Mouse (Mus musculus): ENCODE measurements around the gene Mtmr12.

The Mtmr12 gene

GRCm38 (mm10) chr15:12263056-12263455 lies 58.2 kb downstream of the Mtmr12 start:
- in situ Hi-C loops (cut with MboI; ENCODE audit: unreplicated experiment in 2 of 2) = loop anchor here (10.0 to 25.0 kb wide), 2 partner anchors 532 to 1226 kb away; partner anchors contain the start of gene Rxfp3 (in 1 of the 2)

GRCm38 (mm10) chr15:12266460-12266859 lies 61.6 kb downstream of the Mtmr12 start:
- in situ Hi-C loops (cut with MboI; ENCODE audit: unreplicated experiment in 2 of 2) = loop anchor here (5.0 to 25.0 kb wide), 4 partner anchors 74 to 1229 kb away; partner anchors contain the start of gene Rxfp3 (in 1 of the 2)

- in situ Hi-C loops (cut with MboI; ENCODE audit: unreplicated experiment in 2 of 2) = loop anchor here (5.0 to 25.0 kb wide), 4 partner anchors 76 to 1231 kb away; partner anchors contain the start of gene Rxfp3 (in 1 of the 2)
These were observed 63.2 kb downstream of the Mtmr12 start for GRCm38 (mm10) chr15:12268021-12268420.

DNA sequence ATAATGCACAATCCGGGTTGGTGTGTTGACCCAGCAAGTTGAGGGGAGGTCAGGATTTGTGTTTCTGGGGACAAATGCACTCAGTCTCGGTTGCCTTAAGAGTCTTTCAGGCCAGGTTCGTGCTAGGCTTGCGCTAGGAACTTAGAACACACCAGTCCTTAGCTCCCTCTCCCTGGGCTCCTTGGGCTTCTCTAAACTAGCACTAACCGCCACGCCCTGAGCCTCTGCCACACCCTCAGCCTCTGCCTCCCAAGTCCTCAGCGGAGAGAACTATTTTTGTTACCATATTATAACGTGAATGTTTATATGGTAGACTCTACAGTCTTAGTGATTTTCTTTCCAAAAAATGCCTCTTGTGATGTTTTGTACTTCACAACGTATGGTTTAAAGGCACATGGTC lies 66.5 kb downstream of the Mtmr12 start:
- in situ Hi-C loops (cut with MboI; ENCODE audit: unreplicated experiment in 2 of 2) = loop anchor here in 1 of 2 experiments (10.0 to 25.0 kb wide), 2 partner anchors 177 to 1234 kb away; partner anchors contain the start of gene Rxfp3

- in situ Hi-C loops (cut with MboI; ENCODE audit: unreplicated experiment in 2 of 2) = loop anchor here in 1 of 2 experiments (10.0 to 25.0 kb wide), 2 partner anchors 179 to 1236 kb away; partner anchors contain the start of gene Rxfp3
These were observed 68.7 kb downstream of the Mtmr12 start for GRCm38 (mm10) chr15:12273325-12274052.

GRCm38 (mm10) chr15:12274053-12274769 lies 69.4 kb downstream of the Mtmr12 start:
- in situ Hi-C loops (cut with MboI; ENCODE audit: unreplicated experiment in 2 of 2) = loop anchor here in 1 of 2 experiments (10.0 to 25.0 kb wide), 2 partner anchors 179 to 1237 kb away; partner anchors contain the start of gene Rxfp3

- in situ Hi-C loops (cut with MboI; ENCODE audit: unreplicated experiment in 2 of 2) = loop anchor here in 1 of 2 experiments (10.0 to 25.0 kb wide), 3 partner anchors 180 to 863 kb away; no protein-coding TSS in a partner anchor
These were observed 70.3 kb downstream of the Mtmr12 start for GRCm38 (mm10) chr15:12275091-12275623.

DNA sequence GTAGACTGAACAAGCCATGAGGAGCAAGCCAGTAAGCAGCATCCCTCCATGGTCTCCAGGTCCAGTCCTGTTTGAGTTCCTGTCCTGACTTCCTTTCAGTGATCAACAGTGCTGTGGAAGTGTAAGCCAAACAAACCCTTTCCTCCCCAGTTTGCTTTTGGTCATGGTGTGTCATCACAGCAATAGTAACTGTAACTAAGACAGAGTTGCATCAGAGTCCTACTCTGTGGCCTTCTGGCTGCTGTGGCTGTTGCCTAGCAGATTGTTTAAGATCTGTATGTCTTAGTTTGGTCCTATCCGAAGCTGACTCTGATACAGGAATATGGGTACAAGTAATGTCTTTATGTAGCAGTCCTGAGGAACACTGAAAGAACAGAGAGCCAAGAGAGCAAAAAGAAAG lies 75.0 kb downstream of the Mtmr12 start:
- in situ Hi-C loops (cut with MboI; ENCODE audit: unreplicated experiment in 2 of 2) = loop anchor here in 1 of 2 experiments (10.0 to 25.0 kb wide), 3 partner anchors 185 to 868 kb away; no protein-coding TSS in a partner anchor

GRCm38 (mm10) chr15:12284794-12285534 lies 80.1 kb downstream of the Mtmr12 start:
- in situ Hi-C loops (cut with MboI; ENCODE audit: unreplicated experiment in 2 of 2) = loop anchor here in 1 of 2 experiments (25.0 kb wide), 2 partner anchors 698 to 873 kb away; no protein-coding TSS in a partner anchor

DNA sequence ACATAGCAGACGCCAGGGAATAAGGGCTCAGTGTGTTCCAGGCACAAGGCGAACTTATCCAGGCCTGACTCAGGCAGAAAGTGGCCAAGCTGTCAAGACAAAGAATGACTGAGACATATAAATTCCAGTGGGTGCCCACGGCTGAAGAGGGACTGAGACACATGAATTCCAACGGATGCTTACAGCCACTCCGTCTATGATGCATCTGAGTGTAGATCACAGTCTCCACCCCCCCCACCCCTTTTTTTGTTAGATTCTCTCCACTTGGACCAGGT lies 80.6 kb downstream of the Mtmr12 start:
- in situ Hi-C loops (cut with MboI; ENCODE audit: unreplicated experiment in 2 of 2) = loop anchor here in 1 of 2 experiments (25.0 kb wide), 2 partner anchors 698 to 873 kb away; no protein-coding TSS in a partner anchor

DNA sequence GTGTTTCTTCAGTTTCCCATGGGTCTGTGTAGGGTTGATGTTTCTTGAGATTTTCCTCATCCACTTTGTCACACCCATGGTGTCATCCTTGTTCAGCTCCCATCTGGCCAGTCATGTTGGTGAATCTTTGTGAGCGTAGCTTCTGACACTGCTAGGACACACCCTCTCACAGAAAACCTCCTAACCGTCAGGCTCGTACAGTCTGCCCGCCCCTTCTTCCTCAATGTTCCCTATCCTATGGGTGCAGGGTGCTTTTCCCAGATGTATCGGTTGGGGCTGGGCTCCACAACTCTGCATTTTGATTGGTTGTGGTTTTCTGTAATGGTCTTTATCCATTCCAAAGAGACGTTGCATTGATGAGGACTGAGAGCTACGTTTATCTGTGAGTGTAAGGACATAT lies 85.5 kb downstream of the Mtmr12 start:
- in situ Hi-C loops (cut with MboI; ENCODE audit: unreplicated experiment in 2 of 2) = loop anchor here in 1 of 2 experiments (25.0 kb wide), 2 partner anchors 703 to 878 kb away; no protein-coding TSS in a partner anchor

GRCm38 (mm10) chr15:12291757-12292156 lies 86.9 kb downstream of the Mtmr12 start:
- in situ Hi-C loops (cut with MboI; ENCODE audit: unreplicated experiment in 2 of 2) = loop anchor here in 1 of 2 experiments (25.0 kb wide), 2 partner anchors 704 to 879 kb away; no protein-coding TSS in a partner anchor

GRCm38 (mm10) chr15:12296228-12296627 lies 91.4 kb downstream of the Mtmr12 start:
- in situ Hi-C loops (cut with MboI; ENCODE audit: unreplicated experiment in 2 of 2) = loop anchor here in 1 of 2 experiments (25.0 kb wide), 2 partner anchors 709 to 884 kb away; no protein-coding TSS in a partner anchor

DNA sequence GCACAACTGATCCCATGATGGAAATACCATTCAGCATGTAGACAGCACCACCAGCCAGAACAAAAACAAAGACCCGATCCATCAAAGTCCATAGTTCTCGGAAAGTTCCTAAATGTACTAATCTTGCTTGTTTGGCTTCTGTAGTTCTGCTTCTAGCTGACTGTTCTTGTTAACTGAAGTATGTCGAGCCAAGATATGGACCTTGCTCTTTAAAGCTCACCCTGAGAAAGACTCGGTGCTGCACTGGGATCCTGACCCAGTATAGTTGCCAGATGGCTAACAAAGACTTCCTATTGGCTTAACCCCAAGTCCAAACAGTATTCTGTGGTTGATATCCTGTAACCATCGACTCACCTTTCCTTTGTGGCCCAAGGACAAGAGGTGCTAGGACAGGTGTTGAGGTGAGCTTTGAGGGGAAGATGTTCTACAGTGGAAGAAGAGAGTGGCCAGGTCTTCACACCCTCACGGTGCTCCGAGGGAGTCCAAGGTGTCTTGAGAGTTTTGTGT lies 93.5 kb downstream of the Mtmr12 start:
- in situ Hi-C loops (cut with MboI; ENCODE audit: unreplicated experiment in 2 of 2) = loop anchor here in 1 of 2 experiments (25.0 kb wide), 2 partner anchors 711 to 886 kb away; no protein-coding TSS in a partner anchor

DNA sequence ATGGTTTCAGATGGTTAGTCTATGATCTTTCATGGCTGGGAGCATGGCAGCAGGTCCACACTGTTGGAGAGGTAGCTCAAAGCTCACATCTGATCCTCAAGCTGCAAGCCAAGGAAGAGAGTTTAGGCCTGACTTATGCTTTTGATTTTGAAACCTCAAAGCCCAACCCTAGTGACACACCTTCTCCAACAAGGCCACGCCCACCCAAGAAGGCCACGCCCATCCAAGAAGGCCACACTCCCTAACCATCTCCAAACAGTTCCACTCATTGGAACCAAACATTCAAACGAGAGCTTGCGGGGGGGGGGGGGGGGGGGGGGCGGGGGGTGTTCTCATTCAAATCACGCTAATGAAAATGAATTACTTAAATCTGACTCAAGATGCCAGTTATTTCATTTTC lies 96.9 kb downstream of the Mtmr12 start:
- in situ Hi-C loops (cut with MboI; ENCODE audit: unreplicated experiment in 2 of 2) = no loop called here

DNA sequence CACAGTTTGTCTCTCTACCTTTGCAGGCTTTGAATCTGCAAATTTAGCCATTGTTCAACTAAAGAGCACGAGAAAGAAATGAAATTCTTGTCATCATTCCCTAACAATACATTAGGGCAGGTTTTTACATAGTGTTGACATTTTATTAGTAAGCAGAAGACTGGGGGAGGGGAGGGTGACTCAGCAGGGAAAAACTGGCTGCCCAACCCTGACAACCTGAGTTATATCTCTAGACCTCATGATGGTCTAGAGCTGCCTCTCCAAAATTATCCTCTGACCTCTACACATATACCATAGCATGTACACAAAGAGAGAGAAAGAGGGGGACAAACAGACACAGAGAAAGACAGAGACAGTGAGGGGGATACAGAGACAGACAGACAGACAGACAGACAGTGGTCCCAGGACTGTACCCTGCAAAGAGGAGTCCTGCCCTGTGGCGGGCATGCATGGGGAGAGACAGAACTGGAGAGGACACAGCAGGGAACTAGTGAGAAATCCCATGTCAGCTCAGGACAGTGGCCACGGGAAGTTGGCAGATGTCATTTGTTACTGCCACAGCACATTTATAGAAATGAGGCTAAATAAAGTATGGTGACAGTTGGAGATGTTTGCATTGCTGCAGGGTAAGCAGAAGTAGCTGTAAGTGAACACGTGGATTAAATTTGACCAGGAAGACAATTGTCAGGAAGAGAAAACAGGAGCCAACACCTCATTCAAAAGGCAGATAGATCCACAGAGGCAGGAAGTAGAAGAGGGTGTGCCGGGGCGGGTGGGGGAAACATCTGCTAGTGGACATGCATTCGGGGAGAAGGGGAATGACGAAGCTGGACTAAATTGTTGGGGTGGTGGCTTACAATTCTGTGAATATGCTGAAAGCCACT lies 101.6 kb downstream of the Mtmr12 start:
- in situ Hi-C loops (cut with MboI; ENCODE audit: unreplicated experiment in 2 of 2) = no loop called here

- in situ Hi-C loops (cut with MboI; ENCODE audit: unreplicated experiment in 2 of 2) = no loop called here
These were observed 102.3 kb downstream of the Mtmr12 start for GRCm38 (mm10) chr15:12307114-12307513.

DNA sequence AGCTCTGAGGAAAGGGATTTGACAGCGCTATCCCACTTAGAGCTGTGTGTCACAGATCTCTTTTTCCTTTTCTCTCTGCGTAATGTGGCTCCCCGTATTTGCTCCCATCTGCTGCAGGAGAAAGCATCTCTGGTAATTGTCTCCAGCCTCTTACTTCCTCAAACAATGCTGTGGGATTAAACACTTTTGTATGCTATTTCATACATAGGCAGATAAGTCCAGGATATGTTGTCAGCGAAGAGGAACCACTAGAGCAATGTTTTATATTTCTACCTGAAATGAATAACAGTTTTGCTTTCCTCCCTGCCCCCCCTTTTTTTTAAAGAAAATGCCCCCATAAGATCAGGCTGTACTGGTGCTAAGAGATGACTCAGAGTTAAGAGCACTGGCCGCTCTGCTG lies 103.7 kb downstream of the Mtmr12 start:
- in situ Hi-C loops (cut with MboI; ENCODE audit: unreplicated experiment in 2 of 2) = no loop called here

DNA sequence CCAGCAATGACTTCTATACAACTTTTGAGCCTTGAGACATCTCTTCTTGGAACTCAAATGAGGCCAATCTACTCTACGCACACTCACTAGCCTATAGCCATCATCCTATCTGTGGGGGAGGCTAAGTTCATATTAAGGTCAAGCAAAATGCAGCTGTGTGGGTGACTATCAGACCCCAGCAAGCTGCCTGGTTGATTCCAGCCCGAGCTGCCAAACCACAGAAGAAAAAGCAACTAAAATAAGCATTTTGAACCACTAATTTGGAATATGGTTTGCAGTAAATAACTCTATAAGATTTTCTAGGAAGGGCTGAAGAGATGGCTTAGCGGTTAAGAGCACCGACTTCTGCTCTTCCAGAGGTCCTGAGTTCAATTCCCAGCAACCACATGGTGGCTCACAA lies 105.8 kb downstream of the Mtmr12 start:
- in situ Hi-C loops (cut with MboI; ENCODE audit: unreplicated experiment in 2 of 2) = no loop called here

Data from v-Abl transformed pro-B cells (cell line).